Mouse (Mus musculus) left cerebral cortex, adult 6 months (tissue): ENCODE results near the gene Methig1. TPM values are rescaled to one million over a fixed set of nuclear protein-coding genes. Genes with fewer than 3 reads are reported as not detected.

Experiments
- long read RNA-seq, 2 experiments: library from polyadenylated mRNA; unstranded; transcript quantifications; one replicate each; pipeline ENCODE4 v2.0.0; 2019 to 2020
- polyA plus RNA-seq: library from polyadenylated mRNA; unstranded; fragments of <200 nt; fragmentation: Nextera tagmentation; gene quantifications from 2 replicates; pipeline ENCODE4 v1.2.3, GENCODE M21; 2021

The Methig1 gene
- polyA plus RNA-seq = not detected in 2 replicates
- long read RNA-seq, experiment 1 = 0 reads
- long read RNA-seq, experiment 2 = 0 reads

GRCm38 (mm10) chr15:100352711-100353250, at the start of gene Methig1, which contains the start of gene Mettl7a2:
Gene Methig1, plus strand, starts transcription at chr15:100353149.
Gene Mettl7a2, plus strand, starts transcription at chr15:100353200.

GRCm38 (mm10) chr15:100304019-100304991, 48.6 kb upstream of the Methig1 start, which contains the start of gene Mettl7a1:
Gene Mettl7a1, plus strand, starts transcription at chr15:100304140.

GRCm38 (mm10) chr15:100334629-100335028, 18.3 kb upstream of the Methig1 start, which contains the start of gene Mettl7a3:
Gene Mettl7a3, plus strand, starts transcription at chr15:100334929.

DNA sequence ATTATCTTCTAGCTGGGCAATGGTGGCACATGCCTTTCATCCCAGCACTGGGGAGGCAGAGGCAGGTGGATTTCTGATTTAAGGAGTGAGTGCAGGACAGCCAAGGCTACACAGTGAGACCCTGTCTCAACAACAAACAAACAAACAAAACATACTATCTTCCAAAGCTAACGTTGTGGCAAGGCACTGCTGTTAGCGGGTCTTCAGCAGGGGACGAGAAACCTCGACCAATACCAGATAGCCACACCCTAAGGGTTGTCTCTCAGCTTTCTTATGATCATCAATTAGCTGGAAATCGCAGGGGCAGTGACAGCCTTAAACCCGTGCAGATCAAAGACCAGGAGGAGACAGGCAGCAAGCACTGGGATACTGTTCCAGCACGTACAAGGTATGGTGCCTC, 11.3 kb downstream of the Methig1 start, which contains the start of gene Higd1c:
TSS of gene Higd1c (plus strand) at position 301 of the 400 bp plus-strand sequence.

DNA sequence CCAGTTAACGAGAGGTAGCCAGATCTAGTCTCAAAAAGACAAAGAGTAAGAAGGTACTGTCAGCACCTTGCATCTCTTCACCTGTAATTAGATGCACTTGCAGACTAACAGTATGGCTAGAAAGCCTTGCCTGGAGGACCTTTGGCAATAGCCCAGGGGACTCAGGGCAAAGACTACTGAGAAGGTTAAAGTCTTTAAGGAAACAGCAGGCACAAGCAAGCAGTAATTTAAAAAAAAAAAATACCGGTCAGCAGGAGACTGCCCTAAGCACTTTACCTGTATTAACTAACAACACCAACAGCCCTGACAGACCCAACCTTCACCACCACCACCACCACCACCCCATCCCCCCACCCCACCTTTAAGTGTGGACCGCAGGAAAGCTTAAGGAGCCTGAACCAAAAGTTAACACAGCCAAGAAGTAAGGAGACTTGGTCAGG, 68.8 kb downstream of the Methig1 start, which contains the start of gene Gm5475:
TSS of gene Gm5475 (plus strand) at position 390 of the 440 bp plus-strand sequence.

GRCm38 (mm10) chr15:100424396-100425122, 71.6 kb downstream of the Methig1 start, which contains the start of gene Slc11a2:
Gene Slc11a2, minus strand, starts transcription at chr15:100425072.

Other genes starting within 250 kb of the Methig1 start
- gene Atf1, start 125.3 kb upstream of the Methig1 start, polyA plus RNA-seq = 5.4 and 6.0 TPM in 2 replicates
- not detected in 2 replicates for gene Tmprss12, start 72.3 kb upstream of the Methig1 start, polyA plus RNA-seq
- 10.1 and 16.3 TPM in 2 replicates for gene Mettl7a1, start 49.0 kb upstream of the Methig1 start, polyA plus RNA-seq
- gene Mettl7a3, start 18.2 kb upstream of the Methig1 start, polyA plus RNA-seq = 0.06 TPM in 1 of 2 replicates, not detected in the other
- not detected in 2 replicates for gene Mettl7a2, start 51 bp downstream of the Methig1 start, polyA plus RNA-seq
- not detected in 2 replicates for gene Higd1c, start 11.4 kb downstream of the Methig1 start, polyA plus RNA-seq
- 0.06 TPM in 1 of 2 replicates, not detected in the other for gene Gm5475, start 69.0 kb downstream of the Methig1 start, polyA plus RNA-seq
- gene Slc11a2, start 71.9 kb downstream of the Methig1 start, polyA plus RNA-seq = 15.1 and 16.3 TPM in 2 replicates
- gene Letmd1, start 115.9 kb downstream of the Methig1 start, polyA plus RNA-seq = 64.6 and 76.5 TPM in 2 replicates
- 5.3 and 8.0 TPM in 2 replicates for gene Csrnp2, start 142.3 kb downstream of the Methig1 start, polyA plus RNA-seq
- 13.1 and 18.6 TPM in 2 replicates for gene Tfcp2, start 198.9 kb downstream of the Methig1 start, polyA plus RNA-seq
- gene Pou6f1, start 246.8 kb downstream of the Methig1 start, polyA plus RNA-seq = 9.9 and 61.5 TPM in 2 replicates